Mouse (Mus musculus): ENCODE data around the gene Slc30a2.
"Not testable (repeated sequence)": the region's sequence is repeated elsewhere in the genome, so short reads cannot be mapped to it uniquely, and the experiment has no call there.

Slc30a2 gene

GRCm38 (mm10) chr4:134324655-134325054 lies 18.3 kb upstream of the Slc30a2 start:
- DNase-seq, result no peak

DNA sequence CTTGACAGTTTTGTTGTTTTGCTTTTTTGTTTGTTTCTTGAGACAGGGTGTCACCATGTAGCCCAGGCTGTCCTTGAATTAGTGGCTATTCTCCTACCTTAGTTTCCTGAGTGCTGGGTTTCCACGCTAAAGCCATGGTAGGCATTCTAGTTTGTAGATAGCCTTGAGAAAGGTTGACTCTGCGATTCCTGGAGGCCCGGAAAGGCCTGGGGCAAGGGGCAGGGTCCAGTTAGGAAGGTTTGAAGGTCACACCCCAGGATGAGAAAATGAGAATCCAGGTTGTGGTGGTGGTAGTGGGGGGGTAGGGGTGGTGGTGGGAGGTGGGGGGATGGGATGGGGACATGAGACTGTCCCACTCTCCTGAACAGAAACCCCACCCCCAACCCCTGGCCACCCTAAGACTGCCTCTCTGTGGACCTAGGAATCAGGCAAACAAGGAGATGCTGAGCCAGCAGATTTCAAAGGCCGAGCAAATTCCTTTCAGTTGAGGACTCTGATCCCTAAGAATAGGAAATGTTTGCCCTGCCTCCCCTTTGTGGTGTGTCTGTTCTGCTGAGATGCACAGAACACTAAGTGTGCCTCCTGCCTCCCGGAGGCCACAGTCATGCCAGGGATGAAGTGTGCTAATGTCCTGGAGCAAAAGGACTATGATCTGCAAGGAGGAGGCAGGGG lies 16.0 kb upstream of the Slc30a2 start:
- no peak for DNase-seq

DNA sequence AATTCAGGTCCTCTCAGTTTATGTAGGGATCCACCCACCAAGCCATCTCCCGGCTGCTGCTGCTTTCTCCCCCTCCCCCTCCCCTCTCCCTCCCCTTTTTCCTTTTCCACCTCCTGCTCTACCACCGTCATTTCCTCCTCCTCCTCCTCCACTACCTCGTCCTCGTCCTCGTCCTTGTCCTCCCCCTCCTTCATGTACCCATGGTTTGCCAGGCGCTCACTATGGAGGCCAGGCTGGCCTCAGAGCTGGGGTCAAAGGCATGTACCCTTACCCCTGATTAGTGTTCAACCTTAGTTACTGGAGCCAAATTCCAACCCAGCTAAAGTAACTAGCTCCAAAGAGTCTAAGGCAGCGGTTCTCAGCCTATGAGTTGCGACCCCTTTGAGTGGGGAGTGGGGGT lies 14.8 kb upstream of the Slc30a2 start:
- DNase-seq, result no peak

DNA sequence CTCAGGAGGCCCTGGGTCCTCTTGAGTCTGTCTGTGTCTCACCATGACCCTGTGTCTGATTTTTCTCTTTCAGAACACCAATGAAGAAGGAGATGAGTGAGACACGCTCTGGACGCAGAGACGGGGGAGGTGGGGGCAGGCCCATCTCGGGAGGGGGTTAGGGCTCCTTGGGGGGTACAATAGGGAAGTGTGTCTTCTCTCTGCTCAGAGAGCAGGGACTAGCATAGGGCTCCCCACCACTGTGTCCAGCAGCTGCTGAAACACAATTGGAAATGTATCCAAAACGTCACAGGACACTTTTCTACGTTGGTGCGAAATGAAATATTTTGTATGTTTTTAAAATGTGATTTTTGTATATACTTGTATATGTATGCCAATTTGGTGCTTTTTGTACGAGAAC lies 14.1 kb upstream of the Slc30a2 start:
- no peak for DNase-seq

GRCm38 (mm10) chr4:134330281-134330680 lies 12.7 kb upstream of the Slc30a2 start:
- no peak for DNase-seq

DNA sequence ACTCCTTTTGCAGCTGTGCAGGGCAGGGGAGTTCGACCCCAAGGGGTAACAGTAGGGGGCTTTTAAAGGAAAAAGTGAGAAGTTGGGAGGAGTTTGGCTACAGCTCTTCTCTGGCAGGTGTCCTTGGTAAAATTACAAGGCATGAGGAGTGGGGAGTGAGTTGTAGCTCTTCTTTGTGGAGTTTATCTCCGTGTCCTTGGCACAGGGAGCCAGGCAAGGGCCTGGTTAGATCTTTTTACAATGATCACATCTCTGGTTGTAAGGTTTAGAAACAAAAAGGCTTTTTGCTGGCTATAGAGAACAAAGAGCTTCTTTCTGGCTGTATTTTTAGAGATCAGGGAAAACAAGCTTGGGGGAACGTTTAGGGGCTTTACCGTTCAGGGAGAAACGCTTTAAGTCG lies 1.8 kb upstream of the Slc30a2 start:
- not testable (repeated sequence) for DNase-seq

- DNase-seq, result no peak
These were observed 685 bp upstream of the Slc30a2 start for GRCm38 (mm10) chr4:134342213-134342779.

DNA sequence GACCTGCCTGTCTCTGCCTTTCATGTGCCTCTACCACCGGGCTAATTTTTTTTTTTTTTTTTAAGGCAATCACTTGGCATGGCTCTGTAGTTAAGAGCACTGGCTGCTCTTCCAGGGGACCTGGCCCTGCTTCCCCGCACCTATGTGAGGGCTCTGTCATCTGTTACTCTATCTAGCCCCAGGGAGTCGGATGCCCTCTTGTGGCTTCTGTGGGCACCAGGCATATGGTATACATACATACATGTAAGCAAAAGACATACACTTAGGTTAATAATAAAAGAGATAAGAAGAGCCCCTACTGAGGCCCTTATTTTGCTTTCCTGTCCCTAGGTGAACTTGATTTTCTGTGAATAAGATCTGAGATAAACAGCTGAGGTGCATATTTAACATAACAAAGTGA lies 1.6 kb downstream of the Slc30a2 start:
- no peak for DNase-seq

DNA sequence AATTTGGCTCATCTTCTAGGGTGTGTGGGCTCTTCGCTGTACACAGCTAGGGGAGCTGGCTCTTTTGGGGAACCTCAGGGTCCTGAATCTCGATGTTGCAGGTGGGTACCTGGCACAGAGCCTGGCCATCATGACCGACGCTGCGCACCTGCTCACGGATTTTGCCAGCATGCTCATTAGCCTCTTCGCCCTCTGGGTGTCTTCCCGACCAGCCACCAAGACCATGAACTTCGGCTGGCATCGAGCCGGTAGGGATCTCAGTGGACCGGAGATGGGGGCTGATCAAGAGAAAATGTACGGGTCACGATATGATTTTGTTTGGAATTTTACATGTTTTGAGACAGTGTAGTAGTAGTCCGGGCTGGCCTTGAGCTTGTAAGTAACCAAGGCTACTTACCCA lies 2.8 kb downstream of the Slc30a2 start:
- no peak for DNase-seq

DNA sequence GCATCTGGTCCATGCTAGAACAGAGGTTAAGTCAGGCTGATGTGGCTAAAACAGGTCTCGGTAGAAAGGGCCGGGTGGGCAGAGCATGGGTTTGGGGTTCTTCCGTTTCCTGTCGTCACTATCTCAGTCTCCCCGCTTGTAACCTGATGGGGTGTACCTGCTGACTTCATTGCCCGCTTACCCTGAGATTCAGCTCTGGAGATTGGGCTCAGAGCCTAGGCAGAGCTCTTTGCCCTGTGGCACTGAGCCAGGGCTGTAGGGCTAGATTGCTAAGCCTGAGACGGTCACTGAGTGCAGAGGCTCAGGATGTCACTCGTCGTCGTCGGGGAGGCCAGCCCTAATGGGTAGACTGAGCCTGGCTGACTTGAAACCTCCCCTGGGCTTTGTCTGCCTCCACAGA lies 5.1 kb downstream of the Slc30a2 start:
- DNase-seq, result no peak

GRCm38 (mm10) chr4:134348545-134348944 lies 5.6 kb downstream of the Slc30a2 start:
- DNase-seq, result no peak

GRCm38 (mm10) chr4:134349829-134350228 lies 6.8 kb downstream of the Slc30a2 start:
- no peak for DNase-seq

- DNase-seq, result no peak
These were observed 7.7 kb downstream of the Slc30a2 start for GRCm38 (mm10) chr4:134350641-134351040.

- no peak for DNase-seq
These were observed 8.6 kb downstream of the Slc30a2 start for GRCm38 (mm10) chr4:134351329-134352260.

DNA sequence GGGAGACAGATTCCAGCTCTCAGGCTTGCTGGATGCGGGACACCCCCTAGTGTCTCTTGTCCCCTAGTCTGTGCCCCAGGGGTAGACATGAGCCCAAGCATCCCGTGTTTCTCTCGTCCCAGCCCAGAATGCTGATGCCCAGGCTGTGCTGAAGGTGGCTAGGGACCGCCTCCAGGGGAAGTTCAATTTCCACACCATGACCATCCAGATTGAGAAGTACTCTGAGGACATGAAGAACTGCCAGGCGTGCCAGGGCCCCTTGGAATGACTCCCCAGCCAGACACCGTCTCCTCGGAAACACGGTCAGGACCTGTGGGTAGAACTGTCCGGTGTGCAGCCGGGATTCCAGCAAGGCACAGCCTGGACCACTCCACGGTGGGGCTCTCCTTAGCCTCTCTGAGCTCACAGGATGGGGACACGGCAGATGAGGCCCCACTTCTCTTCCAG lies 9.3 kb downstream of the Slc30a2 start:
- DNase-seq, result no peak

DNA sequence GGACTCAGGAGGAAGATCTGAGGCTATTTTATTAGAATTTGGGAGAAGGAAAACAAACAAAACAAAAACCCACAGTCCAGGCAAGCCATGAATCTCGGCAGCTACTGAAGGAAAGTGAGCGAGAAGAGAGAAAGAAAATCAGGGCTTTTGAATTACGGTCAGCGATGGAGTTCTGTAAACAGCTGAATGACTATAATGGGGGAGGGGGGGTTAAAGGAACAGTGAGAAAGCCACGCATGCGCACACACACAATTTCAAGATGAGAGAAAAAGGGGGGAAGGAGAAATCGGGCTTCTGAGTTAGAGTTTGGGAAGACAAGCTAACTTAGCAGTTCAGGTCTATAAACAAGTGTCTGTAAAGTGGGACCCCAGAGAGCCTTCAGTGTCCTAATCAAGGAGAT lies 9.9 kb downstream of the Slc30a2 start:
- DNase-seq, result no peak

DNA sequence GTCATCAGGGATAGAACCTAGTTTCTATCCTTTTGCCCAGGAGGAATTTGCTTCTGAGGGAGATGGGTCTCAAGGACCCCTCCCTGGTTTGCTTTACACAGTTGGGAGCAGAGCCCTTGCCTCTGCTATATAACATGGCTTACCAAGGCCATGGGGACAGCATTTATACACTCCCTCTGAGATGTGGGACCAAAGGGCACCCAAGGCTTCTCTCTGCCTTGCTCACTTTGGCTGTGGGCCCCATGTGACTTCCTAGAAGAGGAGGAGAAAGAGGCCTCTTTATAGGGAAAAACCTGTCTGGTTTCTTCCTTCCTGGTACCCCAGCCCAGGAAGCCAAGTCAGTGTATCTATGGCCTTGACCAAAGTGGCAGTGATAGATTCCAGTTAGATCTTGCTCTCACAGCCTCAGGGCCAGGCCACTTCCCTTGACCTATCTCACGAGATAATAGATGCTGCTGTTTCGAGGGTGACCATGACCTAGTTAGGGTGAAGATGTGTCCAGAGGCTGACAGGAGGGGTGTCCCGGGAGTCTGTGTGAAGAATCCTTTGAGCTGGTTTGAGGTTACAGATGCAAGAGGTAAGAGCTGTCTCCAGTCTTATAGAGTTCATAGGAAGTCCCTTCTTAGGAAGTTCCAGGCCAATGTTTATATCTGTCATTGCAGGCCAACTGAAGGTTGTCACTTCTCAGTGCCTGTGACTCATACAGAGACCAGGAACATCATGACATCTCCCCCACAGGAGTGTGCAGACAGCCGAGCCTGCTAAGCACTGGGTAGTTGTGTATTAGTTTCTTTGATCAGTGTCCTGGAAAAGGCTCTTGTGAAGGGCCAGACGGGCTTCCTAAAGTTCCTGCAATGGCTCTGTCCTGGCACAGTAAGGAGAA lies 10.8 kb downstream of the Slc30a2 start:
- no peak for DNase-seq

- no peak for DNase-seq
These were observed 13.0 kb downstream of the Slc30a2 start for GRCm38 (mm10) chr4:134355841-134356452.

GRCm38 (mm10) chr4:134356591-134357460 lies 13.8 kb downstream of the Slc30a2 start:
- no peak for DNase-seq

- no peak for DNase-seq
These were observed 14.4 kb downstream of the Slc30a2 start for GRCm38 (mm10) chr4:134357461-134357771.

- DNase-seq, result no peak
These were observed 16.7 kb downstream of the Slc30a2 start for GRCm38 (mm10) chr4:134359649-134360048.

Measured in layer of hippocampus, adult 9-11 months (tissue).